Mouse (Mus musculus): Measurements from ENCODE around the gene Rnf225.

DNA sequence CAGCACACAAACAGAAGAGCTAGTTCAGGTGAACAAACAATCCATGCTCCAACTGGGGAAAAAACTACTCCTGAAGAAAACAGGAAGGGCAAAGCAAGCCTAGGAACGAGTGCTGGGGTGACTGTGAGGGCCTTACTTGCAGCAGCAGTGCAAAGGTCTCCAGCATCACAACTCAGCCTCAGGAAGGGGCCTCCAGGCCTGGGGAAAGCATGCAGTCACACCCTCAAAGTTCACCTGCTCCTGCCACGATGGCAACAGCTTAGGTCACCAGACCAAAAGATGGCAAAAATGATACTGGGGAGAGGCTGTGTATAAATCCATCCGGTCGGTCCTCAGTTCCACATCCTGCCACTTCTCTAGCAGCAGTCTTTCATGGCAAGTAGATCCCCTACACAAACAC, 31.7 kb downstream of the Rnf225 start:
- no peak for TF ChIP-seq TCF12 (IDR thresholded peaks at IDR 0.05; ENCODE audit: low read depth, low read length)
- no peak for TF ChIP-seq RAD21 (IDR thresholded peaks at IDR 0.05; ENCODE audit: low read depth, low read length)
- no peak for TF ChIP-seq EP300 (IDR thresholded peaks at IDR 0.05; ENCODE audit: low read depth in 1 of 2, low read length in 2 of 2)
- no peak for TF ChIP-seq POLR2A (IDR thresholded peaks at IDR 0.05; ENCODE audit: control insufficient read depth in 1 of 2, insufficient read depth in 1 of 2, low read depth in 1 of 2, low read length in 2 of 2, poor library complexity in 1 of 2)
- no peak for TF ChIP-seq SMC3 (IDR thresholded peaks at IDR 0.05; ENCODE audit: low read depth, low read length)
- no peak for TF ChIP-seq CTCF (IDR thresholded peaks at IDR 0.05 in 2 of 3, conservative IDR thresholded peaks at IDR 0.05 in 1 of 3; ENCODE audit: control insufficient read depth in 1 of 3, insufficient read depth in 1 of 3, low read depth in 2 of 3, low read length in 3 of 3, poor library complexity in 1 of 3, severe bottlenecking in 1 of 3)
- TF ChIP-seq MEF2A (IDR thresholded peaks at IDR 0.05; ENCODE audit: extremely low read depth, insufficient replicate concordance, low read depth, low read length, poor library complexity, severe bottlenecking), result no peak
- TF ChIP-seq TAL1 (IDR thresholded peaks at IDR 0.05; ENCODE audit: low read length), result no peak
- no peak for TF ChIP-seq MXI1 (IDR thresholded peaks at IDR 0.05; ENCODE audit: low read depth, low read length)
